Mouse (Mus musculus) limb, embryonic 12.5 days (tissue): Measurements from ENCODE around the gene Bcs1l. TPM values are rescaled to one million over a fixed set of nuclear protein-coding genes. Genes with fewer than 3 reads are reported as not detected.

Source experiments
- ATAC-seq: fragments of 200-750 bp; cut with Nextera tagmentation; 2 replicates; pipeline ENCODE4 v1.8.0; 2017; ENCODE audit warnings: low read depth, moderate TSS enrichment; ENCODE audit not compliant: insufficient number of reproducible peaks, insufficient read depth, low FRiP score, low TSS enrichment
- H3K27ac ChIP-seq: fragments of 300-500 bp; sonication (generic); 2 replicates; pipeline ENCODE4 v1.5.1; 2016; ENCODE audit warnings: mild to moderate bottlenecking, moderate library complexity
- H3K27me3 ChIP-seq: fragments of 300-500 bp; sonication (generic); 2 replicates; pipeline ENCODE4 v1.6.1; 2016; ENCODE audit warnings: mild to moderate bottlenecking, moderate library complexity
- H3K36me3 ChIP-seq: fragments of 300-500 bp; sonication (generic); 2 replicates; pipeline ENCODE4 v1.6.1; 2016; ENCODE audit warnings: mild to moderate bottlenecking, moderate library complexity
- H3K4me1 ChIP-seq: fragments of 300-500 bp; sonication (generic); replicated peaks from 2 replicates; pipeline ENCODE4 v1.6.1; 2016
- H3K4me2 ChIP-seq: fragments of 300-500 bp; sonication (generic); 2 replicates; pipeline ENCODE4 v1.6.1; 2016; ENCODE audit warnings: mild to moderate bottlenecking, moderate library complexity
- H3K4me3 ChIP-seq: fragments of 300-500 bp; sonication (generic); replicated peaks from 2 replicates; pipeline ENCODE4 v1.5.1; 2016; ENCODE audit warnings: mild to moderate bottlenecking
- H3K9ac ChIP-seq: fragments of 300-500 bp; sonication (generic); replicated peaks from 2 replicates; pipeline ENCODE4 v1.6.1; 2016; ENCODE audit warnings: mild to moderate bottlenecking, moderate library complexity
- H3K9me3 ChIP-seq: fragments of 300-500 bp; sonication (generic); 2 replicates; pipeline ENCODE4 v1.6.1; 2016; ENCODE audit warnings: mild to moderate bottlenecking, moderate library complexity
- WGBS: fragments of 180-500 bp; shearing (Covaris S2); methylation state at CpG from one replicate; pipeline ENCODE4 v1.1.7; 2016; 5-methylcytosine and 5-hydroxymethylcytosine counted together
- polyA plus RNA-seq: library from polyadenylated mRNA; unstranded; fragments of >200 nt; fragmentation: Nextera tagmentation; extraction: Ambion mirVana; gene quantifications from 2 replicates; pipeline ENCODE4 v1.2.1, GENCODE M21; 2016

The Bcs1l gene
- polyA plus RNA-seq: 15.1 and 16.2 TPM in 2 replicates

- peak within 1 kb of the TSS; percentile 84 for H3K27ac ChIP-seq
- H3K36me3 ChIP-seq: peaks cover 43% of the 10 kb centered on the region
- under 1% methylated on average over 46 of the region's 48 CpGs for WGBS
- peak within 1 kb of the TSS; percentile 84 for H3K9ac ChIP-seq
- peak; percentile 99 for ATAC-seq
- peak within 1 kb of the TSS; percentile 82 for H3K4me3 ChIP-seq
- H3K27me3 ChIP-seq: no peaks in the 10 kb centered on the region
- H3K4me1 ChIP-seq: peaks cover 21% of the 10 kb centered on the region
- H3K4me2 ChIP-seq: peak within 1 kb of the TSS; percentile 89
- no peaks in the 10 kb centered on the region for H3K9me3 ChIP-seq
Observed at GRCm38 (mm10) chr1:74587773-74588445, at the start of gene Bcs1l, which contains the start of gene Zfp142. TSS of gene Bcs1l (plus strand) at chr1:74588289. TSS of gene Zfp142 (minus strand) at chr1:74588246.

GRCm38 (mm10) chr1:74538650-74539049, 49.4 kb upstream of the Bcs1l start:
- no peak for ATAC-seq
- Histone ChIP-seq H3K9me3 (no peaks in the 10 kb centered on the region), H3K4me3 (no peak overlapping the region), H3K36me3 (no peaks in the 10 kb centered on the region), H3K27me3 (no peaks in the 10 kb centered on the region), H3K9ac (no peak overlapping the region), H3K27ac (no peak overlapping the region), H3K4me2 (no peak overlapping the region), H3K4me1 (peaks cover 8% of the 10 kb centered on the region; the same call in 1 of the 2 replicates)

DNA sequence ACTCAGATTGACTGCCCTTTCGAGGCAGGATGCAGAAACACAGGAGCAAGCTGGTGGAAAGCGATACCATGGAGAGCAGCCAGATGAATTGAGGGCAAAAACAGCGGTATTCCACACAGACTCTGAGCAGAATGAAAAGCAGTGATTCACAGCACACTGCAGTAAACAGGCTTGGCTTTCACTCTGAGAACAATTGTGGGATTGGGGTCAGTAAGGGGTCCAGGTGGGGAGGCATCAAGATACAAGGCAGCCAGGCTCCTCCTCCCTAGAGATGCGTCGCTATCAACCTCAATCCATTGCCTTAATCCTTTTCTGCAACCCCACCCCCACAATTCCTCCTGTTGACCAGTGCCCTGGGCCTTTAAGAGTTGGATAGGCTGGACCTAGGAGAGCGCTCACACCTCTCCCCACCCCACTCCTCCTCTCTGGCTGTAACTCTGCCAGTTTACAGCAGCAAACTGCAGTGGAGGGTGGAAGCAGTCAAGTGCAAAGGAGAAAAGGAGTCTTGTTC, 45.6 kb upstream of the Bcs1l start, which contains the start of gene Plcd4:
TSS of gene Plcd4 (plus strand) at position 438 of the 511 bp plus-strand sequence.
- Histone ChIP-seq H3K27me3 (no peaks in the 10 kb centered on the region), H3K9me3 (no peaks in the 10 kb centered on the region), H3K9ac (no peak within 1 kb of the TSS), H3K4me2 (no peak within 1 kb of the TSS; the same call in 1 of the 2 replicates), H3K4me3 (no peak within 1 kb of the TSS), H3K27ac (no peak within 1 kb of the TSS), H3K4me1 (peaks cover 8% of the 10 kb centered on the region; the same call in 1 of the 2 replicates), H3K36me3 (no peaks in the 10 kb centered on the region)
- 8% methylated on average over 6 of the region's 6 CpGs for WGBS
- ATAC-seq: no peak

GRCm38 (mm10) chr1:74544184-74544583, 43.9 kb upstream of the Bcs1l start, which contains the start of gene Usp37:
TSS of gene Usp37 (minus strand) at chr1:74544284.
- H3K4me1 ChIP-seq: peaks cover 8% of the 10 kb centered on the region; the same call in 1 of the 2 replicates
- 84% methylated on average over 4 of the region's 4 CpGs for WGBS
- H3K4me3 ChIP-seq: no peak within 1 kb of the TSS
- no peak within 1 kb of the TSS for H3K4me2 ChIP-seq
- no peaks in the 10 kb centered on the region for H3K9me3 ChIP-seq
- 0 out of 2 replicates have a peak, but pooled peaks cover 3% of the 10 kb centered on the region for H3K27me3 ChIP-seq
- H3K9ac ChIP-seq: no peak within 1 kb of the TSS
- H3K36me3 ChIP-seq: no peaks in the 10 kb centered on the region
- no peak within 1 kb of the TSS for H3K27ac ChIP-seq
- ATAC-seq: no peak

- H3K4me2 ChIP-seq: no peak overlapping the region
- H3K4me1 ChIP-seq: no peaks in the 10 kb centered on the region
- no peak overlapping the region for H3K27ac ChIP-seq
- no peak overlapping the region for H3K9ac ChIP-seq
- no peaks in the 10 kb centered on the region for H3K9me3 ChIP-seq
- no peak overlapping the region for H3K4me3 ChIP-seq
- 84% methylated on average over 5 of the region's 5 CpGs for WGBS
- H3K27me3 ChIP-seq: no peaks in the 10 kb centered on the region
- ATAC-seq: no peak
- peaks cover 11% of the 10 kb centered on the region for H3K36me3 ChIP-seq
Observed at GRCm38 (mm10) chr1:74559061-74559460, 29.0 kb upstream of the Bcs1l start.

GRCm38 (mm10) chr1:74565834-74566233, 22.3 kb upstream of the Bcs1l start:
- WGBS: 96% methylated on average over 6 of the region's 6 CpGs
- H3K4me3 ChIP-seq: no peak overlapping the region
- H3K4me2 ChIP-seq: no peak overlapping the region
- H3K27ac ChIP-seq: no peak overlapping the region
- H3K4me1 ChIP-seq: no peaks in the 10 kb centered on the region
- H3K27me3 ChIP-seq: no peaks in the 10 kb centered on the region
- H3K36me3 ChIP-seq: peaks cover 76% of the 10 kb centered on the region
- H3K9ac ChIP-seq: no peak overlapping the region
- no peaks in the 10 kb centered on the region for H3K9me3 ChIP-seq
- no peak for ATAC-seq

- no peak for ATAC-seq
- H3K9me3 ChIP-seq: no peaks in the 10 kb centered on the region
- H3K4me2 ChIP-seq: no peak overlapping the region
- no peak overlapping the region for H3K9ac ChIP-seq
- no peak overlapping the region for H3K4me3 ChIP-seq
- no peak overlapping the region for H3K27ac ChIP-seq
- H3K36me3 ChIP-seq: peaks cover 98% of the 10 kb centered on the region
- H3K4me1 ChIP-seq: no peaks in the 10 kb centered on the region
- H3K27me3 ChIP-seq: no peaks in the 10 kb centered on the region
- WGBS: 91% methylated on average over 29 of the region's 29 CpGs
Observed at GRCm38 (mm10) chr1:74569739-74570719, 18.1 kb upstream of the Bcs1l start.

- H3K4me2 ChIP-seq: no peak overlapping the region
- H3K27ac ChIP-seq: no peak overlapping the region
- peaks cover 56% of the 10 kb centered on the region for H3K36me3 ChIP-seq
- H3K4me3 ChIP-seq: no peak overlapping the region
- no peaks in the 10 kb centered on the region for H3K27me3 ChIP-seq
- no peak overlapping the region for H3K9ac ChIP-seq
- WGBS: 89% methylated on average over 3 of the region's 3 CpGs
- H3K9me3 ChIP-seq: no peaks in the 10 kb centered on the region
- no peak for ATAC-seq
- H3K4me1 ChIP-seq: peaks cover 15% of the 10 kb centered on the region
Observed at GRCm38 (mm10) chr1:74582621-74583020, 5.5 kb upstream of the Bcs1l start.

- H3K9ac ChIP-seq: no peak overlapping the region
- no peak for ATAC-seq
- WGBS: 95% methylated on average over 3 of the region's 3 CpGs
- no peaks in the 10 kb centered on the region for H3K9me3 ChIP-seq
- peaks cover 21% of the 10 kb centered on the region for H3K4me1 ChIP-seq
- H3K36me3 ChIP-seq: peaks cover 34% of the 10 kb centered on the region
- H3K27ac ChIP-seq: no peak overlapping the region
- no peak overlapping the region for H3K4me3 ChIP-seq
- H3K4me2 ChIP-seq: no peak overlapping the region
- no peaks in the 10 kb centered on the region for H3K27me3 ChIP-seq
Observed at GRCm38 (mm10) chr1:74584616-74585398, 3.3 kb upstream of the Bcs1l start.

DNA sequence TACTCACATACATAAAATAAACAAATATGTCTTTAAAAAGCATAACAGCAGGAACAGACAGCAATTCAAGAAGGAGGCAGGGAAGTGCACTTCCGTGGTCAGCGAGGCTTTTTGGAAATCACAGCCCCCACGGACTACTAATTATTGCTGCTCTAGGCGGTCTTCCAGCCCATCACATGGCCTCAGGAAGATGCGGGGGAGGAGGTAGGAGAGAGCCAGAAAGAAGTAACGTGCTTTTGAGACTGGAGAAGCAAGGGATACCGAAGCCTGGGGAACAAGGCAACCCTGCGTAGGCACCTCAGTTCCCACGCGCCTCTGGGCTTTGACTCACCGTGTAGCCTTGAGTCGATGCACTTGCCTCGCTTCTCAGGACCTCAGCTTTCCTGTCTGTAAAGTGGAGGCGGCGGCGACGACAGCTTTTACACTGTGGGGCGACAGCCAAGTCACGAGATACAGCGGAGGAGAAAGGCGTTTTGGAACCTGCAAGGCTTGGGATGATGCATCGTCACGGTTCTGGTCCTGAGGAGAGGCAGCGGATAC, 786 bp upstream of the Bcs1l start:
- Histone ChIP-seq H3K4me2 (peak overlapping the region; percentile 89), H3K4me3 (peak overlapping the region; percentile 82), H3K9me3 (no peaks in the 10 kb centered on the region), H3K4me1 (peaks cover 21% of the 10 kb centered on the region), H3K36me3 (peaks cover 46% of the 10 kb centered on the region), H3K9ac (peak overlapping the region; percentile 84), H3K27ac (peak overlapping the region; percentile 84), H3K27me3 (no peaks in the 10 kb centered on the region)
- WGBS: under 1% methylated on average over 24 of the region's 24 CpGs
- ATAC-seq: no peak
